Mouse (Mus musculus) heart, embryonic 16.5 days (tissue): ENCODE data around the gene Ttc25. TPM values are rescaled to one million over a fixed set of nuclear protein-coding genes. Genes with fewer than 3 reads are reported as not detected.

Experiments
- ATAC-seq: fragments of 200-750 bp; cut with Nextera tagmentation; replicated peaks from 2 replicates; pipeline ENCODE4 v1.8.0; 2017; ENCODE audit warnings: moderate number of reproducible peaks; ENCODE audit not compliant: insufficient read depth, low FRiP score; ENCODE audit errors: extremely low read depth
- H3K27ac ChIP-seq: fragments of 300-500 bp; sonication (generic); 2 replicates; pipeline ENCODE4 v1.5.1; 2014; ENCODE audit warnings: mild to moderate bottlenecking, low read length, control low read depth, moderate library complexity
- H3K27me3 ChIP-seq: fragments of 300-500 bp; sonication (generic); 2 replicates; pipeline ENCODE4 v1.6.1; 2014; ENCODE audit warnings: low read length, mixed read lengths; ENCODE audit not compliant: control insufficient read depth, insufficient read depth
- H3K36me3 ChIP-seq: fragments of 300-500 bp; sonication (generic); 2 replicates; pipeline ENCODE4 v1.6.1; 2014; ENCODE audit not compliant: control insufficient read depth, insufficient read depth
- H3K4me1 ChIP-seq: fragments of 300-500 bp; sonication (generic); 2 replicates; pipeline ENCODE4 v1.6.1; 2014; ENCODE audit warnings: low read length, mixed read lengths; ENCODE audit not compliant: control insufficient read depth, insufficient read depth
- H3K4me2 ChIP-seq: fragments of 300-500 bp; sonication (generic); 2 replicates; pipeline ENCODE4 v1.6.1; 2014; ENCODE audit warnings: low read depth, mild to moderate bottlenecking, control low read depth, low read length
- H3K4me3 ChIP-seq: fragments of 300-500 bp; sonication (generic); 2 replicates; pipeline ENCODE4 v1.5.1; 2014; ENCODE audit warnings: mild to moderate bottlenecking, control low read depth, low read length
- H3K9ac ChIP-seq: fragments of 300-500 bp; sonication (generic); 2 replicates; pipeline ENCODE4 v1.6.1; 2014; ENCODE audit warnings: low read length, control low read depth
- H3K9me3 ChIP-seq: fragments of 300-500 bp; sonication (generic); replicated peaks from 2 replicates; pipeline ENCODE4 v1.6.1; 2016; ENCODE audit warnings: low read length; ENCODE audit not compliant: control insufficient read depth
- WGBS: fragments of 180-500 bp; shearing (Covaris S2); extraction: QIAGEN DNeasy Blood & Tissue Kit; methylation state at CpG from one replicate; pipeline ENCODE4 v1.1.7; 2014; 5-methylcytosine and 5-hydroxymethylcytosine counted together
- polyA plus RNA-seq: library from polyadenylated mRNA; unstranded; fragments of >200 nt; fragmentation: Nextera tagmentation; extraction: Ambion mirVana; gene quantifications from 2 replicates; pipeline ENCODE4 v1.2.1, GENCODE M21; 2015

Ttc25 gene
- polyA plus RNA-seq, 1 experiment from 2014 or later: 0.85 TPM

- Histone ChIP-seq H3K4me2 (peak overlapping the region; percentile 69), H3K27ac (peak overlapping the region; percentile 80), H3K9me3 (no peaks in the 10 kb centered on the region), H3K27me3 (no peaks in the 10 kb centered on the region), H3K4me1 (peaks cover 18% of the 10 kb centered on the region), H3K9ac (peak overlapping the region; percentile 83), H3K4me3 (peak overlapping the region; percentile 87), H3K36me3 (no peaks in the 10 kb centered on the region)
- 64% methylated on average over 3 of the region's 3 CpGs for WGBS
- no peak for ATAC-seq
Measured at GRCm38 (mm10) chr11:100574188-100574587, 28.8 kb downstream of the Ttc25 start.

- peaks cover 18% of the 10 kb centered on the region for H3K4me1 ChIP-seq
- peaks cover 4% of the 10 kb centered on the region; the same call in 1 of the 2 replicates for H3K36me3 ChIP-seq
- 2% methylated on average over 47 of the region's 47 CpGs for WGBS
- peak within 1 kb of the TSS; percentile 80 for H3K27ac ChIP-seq
- peak; percentile 88 for ATAC-seq
- H3K4me2 ChIP-seq: peak within 1 kb of the TSS; percentile 69
- H3K27me3 ChIP-seq: no peaks in the 10 kb centered on the region
- no peaks in the 10 kb centered on the region for H3K9me3 ChIP-seq
- peak within 1 kb of the TSS; percentile 87 for H3K4me3 ChIP-seq
- peak within 1 kb of the TSS; percentile 83 for H3K9ac ChIP-seq
Measured at GRCm38 (mm10) chr11:100574708-100575483, 29.5 kb downstream of the Ttc25 start, which contains the start of gene Cnp. Gene Cnp, plus strand, starts transcription at chr11:100574904.

- peaks cover 18% of the 10 kb centered on the region for H3K4me1 ChIP-seq
- H3K9me3 ChIP-seq: no peaks in the 10 kb centered on the region
- H3K4me3 ChIP-seq: peak overlapping the region; percentile 87
- peak overlapping the region; percentile 80 for H3K27ac ChIP-seq
- peaks cover 6% of the 10 kb centered on the region for H3K36me3 ChIP-seq
- no peaks in the 10 kb centered on the region for H3K27me3 ChIP-seq
- H3K4me2 ChIP-seq: peak overlapping the region; percentile 69
- peak overlapping the region; percentile 83 for H3K9ac ChIP-seq
- 39% methylated on average over 2 of the region's 2 CpGs for WGBS
- ATAC-seq: no peak
Measured at GRCm38 (mm10) chr11:100575484-100575855, 30.1 kb downstream of the Ttc25 start.

GRCm38 (mm10) chr11:100576256-100576655, 30.8 kb downstream of the Ttc25 start:
- no peaks in the 10 kb centered on the region for H3K9me3 ChIP-seq
- no peaks in the 10 kb centered on the region for H3K27me3 ChIP-seq
- H3K4me3 ChIP-seq: no peak overlapping the region
- no peak for ATAC-seq
- no peak overlapping the region for H3K27ac ChIP-seq
- peaks cover 6% of the 10 kb centered on the region for H3K36me3 ChIP-seq
- H3K4me1 ChIP-seq: peaks cover 10% of the 10 kb centered on the region
- H3K9ac ChIP-seq: no peak overlapping the region
- 68% methylated on average over 21 of the region's 21 CpGs for WGBS
- 0 out of 2 replicates have a peak overlapping the region, but pooled peaks have one; percentile 69 for H3K4me2 ChIP-seq

- H3K27me3 ChIP-seq: no peaks in the 10 kb centered on the region
- H3K9me3 ChIP-seq: no peaks in the 10 kb centered on the region
- peaks cover 16% of the 10 kb centered on the region for H3K4me1 ChIP-seq
- H3K36me3 ChIP-seq: peaks cover 11% of the 10 kb centered on the region
- no peak overlapping the region for H3K4me2 ChIP-seq
- no peak overlapping the region for H3K27ac ChIP-seq
- H3K9ac ChIP-seq: no peak overlapping the region
- 76% methylated on average over 8 of the region's 8 CpGs for WGBS
- H3K4me3 ChIP-seq: no peak overlapping the region
- no peak for ATAC-seq
Measured at GRCm38 (mm10) chr11:100577852-100578599, 32.6 kb downstream of the Ttc25 start.

GRCm38 (mm10) chr11:100579116-100579799, 33.9 kb downstream of the Ttc25 start:
- Histone ChIP-seq H3K27me3 (no peaks in the 10 kb centered on the region), H3K27ac (no peak overlapping the region), H3K9ac (no peak overlapping the region), H3K36me3 (peaks cover 22% of the 10 kb centered on the region), H3K4me2 (no peak overlapping the region), H3K4me1 (peaks cover 16% of the 10 kb centered on the region), H3K4me3 (no peak overlapping the region), H3K9me3 (no peaks in the 10 kb centered on the region)
- WGBS: 90% methylated on average over 9 of the region's 9 CpGs
- ATAC-seq: no peak

- no peak overlapping the region for H3K27ac ChIP-seq
- WGBS: 94% methylated on average over 13 of the region's 13 CpGs
- no peak for ATAC-seq
- H3K36me3 ChIP-seq: peaks cover 32% of the 10 kb centered on the region
- H3K4me3 ChIP-seq: no peak overlapping the region
- H3K4me1 ChIP-seq: peaks cover 14% of the 10 kb centered on the region
- no peak overlapping the region for H3K9ac ChIP-seq
- no peaks in the 10 kb centered on the region for H3K9me3 ChIP-seq
- no peak overlapping the region for H3K4me2 ChIP-seq
- no peaks in the 10 kb centered on the region for H3K27me3 ChIP-seq
Measured at GRCm38 (mm10) chr11:100580275-100580674, 34.9 kb downstream of the Ttc25 start.

- peak; percentile 52 for ATAC-seq
- Histone ChIP-seq H3K36me3 (peaks cover 45% of the 10 kb centered on the region), H3K4me3 (no peak overlapping the region), H3K27ac (peak overlapping the region; percentile 76), H3K9ac (no peak overlapping the region), H3K4me1 (peaks cover 7% of the 10 kb centered on the region), H3K4me2 (no peak overlapping the region), H3K27me3 (no peaks in the 10 kb centered on the region), H3K9me3 (no peaks in the 10 kb centered on the region)
- 54% methylated on average over 4 of the region's 4 CpGs for WGBS
Measured at GRCm38 (mm10) chr11:100581756-100582155, 36.3 kb downstream of the Ttc25 start.
